Mouse (Mus musculus) heart, postnatal 0 days (tissue): ENCODE measurements at regions not wholly inside any gene's neighbourhood (a gene's known extent, or its start where the extent isn't known, plus 50 kb on each side); places are given as distances from the start of the nearest gene placed in this dataset.

Experiments
- ATAC-seq: fragments of 200-750 bp; cut with Nextera tagmentation; 2 replicates; pipeline ENCODE4 v1.8.0; 2017; ENCODE audit warnings: low read depth, moderate number of reproducible peaks, moderate library complexity; ENCODE audit not compliant: insufficient read depth
- DNase-seq: peaks from one replicate; pipeline ENCODE4 v3.0.0-alpha.2; 2016; ENCODE audit warnings: low spot score
- H3K27ac ChIP-seq: fragments of 300-500 bp; sonication (generic); 2 replicates; pipeline ENCODE4 v1.5.1; 2014; ENCODE audit warnings: low read depth, mild to moderate bottlenecking
- H3K27me3 ChIP-seq: fragments of 300-500 bp; sonication (generic); 2 replicates; pipeline ENCODE4 v1.6.1; 2014; ENCODE audit warnings: low read length, mixed read lengths; ENCODE audit not compliant: control insufficient read depth, insufficient read depth
- H3K36me3 ChIP-seq: fragments of 300-500 bp; sonication (generic); replicated peaks from 2 replicates; pipeline ENCODE4 v1.6.1; 2014; ENCODE audit warnings: low read length, mixed read lengths; ENCODE audit not compliant: control insufficient read depth, insufficient read depth
- H3K4me1 ChIP-seq: fragments of 300-500 bp; sonication (generic); 2 replicates; pipeline ENCODE4 v1.6.1; 2014; ENCODE audit warnings: antibody characterized with exemption; ENCODE audit not compliant: control insufficient read depth, insufficient read depth
- H3K4me2 ChIP-seq: fragments of 300-500 bp; sonication (generic); 2 replicates; pipeline ENCODE4 v1.6.1; 2014; ENCODE audit warnings: low read depth, mild to moderate bottlenecking, low read length, moderate library complexity
- H3K4me3 ChIP-seq: fragments of 300-500 bp; sonication (generic); 2 replicates; pipeline ENCODE4 v1.5.1; 2014; ENCODE audit warnings: low read depth, low read length
- H3K9ac ChIP-seq: fragments of 300-500 bp; sonication (generic); replicated peaks from 2 replicates; pipeline ENCODE4 v1.6.1; 2014; ENCODE audit warnings: low read depth, low read length, mixed read lengths
- H3K9me3 ChIP-seq: fragments of 300-500 bp; sonication (generic); replicated peaks from 2 replicates; pipeline ENCODE4 v1.6.1; 2016; ENCODE audit warnings: low read length; ENCODE audit not compliant: control insufficient read depth
- CTCF ChIP-seq: IDR thresholded peaks from 2 replicates; pipeline ENCODE4 v1.5.1; 2016; ENCODE audit warnings: antibody characterized with exemption, control low read depth, low read depth
- EP300 ChIP-seq: IDR thresholded peaks from 2 replicates; pipeline ENCODE4 v1.6.1; 2016; ENCODE audit warnings: antibody characterized with exemption, low read depth
- WGBS: fragments of 180-500 bp; shearing (Covaris S2); extraction: QIAGEN DNeasy Blood & Tissue Kit; methylation state at CpG from one replicate; pipeline ENCODE4 v1.1.7; 2014; 5-methylcytosine and 5-hydroxymethylcytosine counted together

DNA sequence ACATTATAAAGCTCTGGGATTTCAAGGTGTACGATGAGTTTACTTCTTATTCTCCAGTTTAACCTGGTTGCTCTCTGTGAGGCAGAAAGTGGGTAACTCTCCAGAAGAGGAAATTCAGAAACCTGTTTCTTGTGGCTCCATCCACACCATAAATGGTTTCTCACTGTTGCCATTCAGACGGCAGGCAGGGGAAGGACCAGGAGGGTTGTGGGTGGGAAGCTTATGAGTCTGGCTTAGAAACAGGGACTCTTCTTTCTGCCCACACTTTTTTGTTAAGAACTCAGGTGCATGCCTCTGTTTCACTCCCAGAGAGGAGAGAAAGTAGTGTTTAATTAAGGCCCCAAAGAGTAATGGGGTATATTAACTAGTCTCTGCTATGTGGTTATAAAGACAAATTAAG is 332.5 kb upstream of the Cwc22 start:
- Histone ChIP-seq H3K27me3 (no peaks in the 10 kb centered on the region), H3K4me1 (0 out of 2 replicates have a peak, but pooled peaks cover 4% of the 10 kb centered on the region), H3K36me3 (no peaks in the 10 kb centered on the region), H3K4me3 (no peak overlapping the region), H3K9me3 (no peaks in the 10 kb centered on the region), H3K4me2 (no peak overlapping the region), H3K27ac (no peak overlapping the region), H3K9ac (no peak overlapping the region)
- ATAC-seq (no peak), DNase-seq (no peak)
- TF ChIP-seq CTCF (no peak), EP300 (no peak)
- WGBS: 80% methylated on average over 2 of the region's 2 CpGs

DNA sequence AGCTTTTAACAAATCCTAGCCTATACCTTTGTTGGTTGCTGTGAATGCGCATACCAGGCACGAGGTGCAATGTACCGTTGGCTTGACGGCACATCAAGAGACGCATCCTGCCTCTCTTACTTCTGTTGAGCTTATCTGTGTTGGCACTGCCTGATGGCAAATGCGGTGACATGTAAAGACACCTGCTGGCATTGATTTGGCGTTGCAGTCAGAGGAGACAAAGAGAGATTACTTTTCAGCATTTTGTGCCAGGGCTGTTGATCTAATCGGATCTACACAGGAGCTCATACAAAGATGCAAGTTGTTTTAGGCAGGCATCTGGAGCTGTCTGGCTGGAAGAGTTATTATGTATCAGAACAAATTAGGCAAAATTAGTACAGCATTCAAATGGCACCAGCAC is 331.5 kb upstream of the Cwc22 start:
- Histone ChIP-seq H3K4me2 (no peak overlapping the region), H3K9ac (no peak overlapping the region), H3K4me3 (no peak overlapping the region), H3K4me1 (no peaks in the 10 kb centered on the region), H3K27ac (no peak overlapping the region), H3K36me3 (no peaks in the 10 kb centered on the region), H3K9me3 (no peaks in the 10 kb centered on the region), H3K27me3 (no peaks in the 10 kb centered on the region)
- WGBS: 60% methylated on average over 8 of the region's 8 CpGs
- DNase-seq (no peak), ATAC-seq (no peak)
- TF ChIP-seq CTCF (no peak), EP300 (no peak)

DNA sequence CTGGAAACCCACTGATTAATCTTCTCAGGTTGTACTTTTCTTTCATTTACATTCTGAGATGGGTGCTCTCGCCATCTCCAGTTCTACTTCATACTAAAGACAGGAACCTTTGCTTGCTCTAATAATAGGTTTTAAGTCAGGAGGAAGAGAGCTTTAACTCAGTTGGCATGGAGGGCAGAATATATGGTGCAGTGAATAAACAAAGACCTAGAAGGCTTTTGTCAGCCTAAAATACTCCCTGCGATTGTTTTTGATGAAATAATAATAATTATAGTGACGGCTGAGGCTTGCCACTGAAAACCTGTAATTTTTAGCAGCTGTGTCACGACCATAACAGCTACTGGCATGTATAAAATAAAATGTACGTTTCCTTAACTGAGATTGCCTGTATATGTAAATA is 327.9 kb upstream of the Cwc22 start:
- no peaks in the 10 kb centered on the region for H3K4me1 ChIP-seq
- no peak overlapping the region for H3K27ac ChIP-seq
- WGBS: 85% methylated on average over 5 of the region's 5 CpGs
- no peaks in the 10 kb centered on the region for H3K9me3 ChIP-seq
- no peak overlapping the region for H3K4me2 ChIP-seq
- H3K27me3 ChIP-seq: no peaks in the 10 kb centered on the region
- H3K36me3 ChIP-seq: no peaks in the 10 kb centered on the region
- H3K4me3 ChIP-seq: no peak overlapping the region
- no peak for DNase-seq
- H3K9ac ChIP-seq: no peak overlapping the region
- ATAC-seq: no peak
- TF ChIP-seq CTCF (no peak), EP300 (no peak)

DNA sequence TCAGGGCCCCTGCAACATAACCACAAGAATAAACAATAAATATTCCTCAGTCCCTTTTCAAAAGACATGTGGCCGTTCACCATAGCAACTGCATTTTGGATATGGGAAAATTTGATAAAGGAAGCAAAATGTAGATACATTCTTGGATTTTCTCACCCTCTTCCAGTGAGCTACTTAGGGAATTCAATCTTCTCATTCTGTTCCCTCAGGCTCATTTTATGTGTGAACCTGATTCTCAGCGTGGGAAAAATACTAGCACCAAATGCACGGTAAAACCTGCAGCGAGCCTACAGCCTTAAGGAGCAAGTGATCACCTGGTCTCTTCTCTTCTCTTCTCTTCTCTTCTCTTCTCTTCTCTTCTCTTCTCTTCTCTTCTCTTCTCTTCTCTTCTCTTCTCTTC is 322.5 kb upstream of the Cwc22 start:
- Histone ChIP-seq H3K4me1 (no peaks in the 10 kb centered on the region), H3K9me3 (no peaks in the 10 kb centered on the region), H3K27me3 (no peaks in the 10 kb centered on the region), H3K4me3 (no peak overlapping the region), H3K9ac (no peak overlapping the region), H3K36me3 (no peaks in the 10 kb centered on the region), H3K27ac (no peak overlapping the region), H3K4me2 (no peak overlapping the region)
- 85% methylated on average over 4 of the region's 4 CpGs for WGBS
- no peak for DNase-seq
- ATAC-seq: no peak
- no peak for TF ChIP-seq CTCF
- TF ChIP-seq EP300: no peak

DNA sequence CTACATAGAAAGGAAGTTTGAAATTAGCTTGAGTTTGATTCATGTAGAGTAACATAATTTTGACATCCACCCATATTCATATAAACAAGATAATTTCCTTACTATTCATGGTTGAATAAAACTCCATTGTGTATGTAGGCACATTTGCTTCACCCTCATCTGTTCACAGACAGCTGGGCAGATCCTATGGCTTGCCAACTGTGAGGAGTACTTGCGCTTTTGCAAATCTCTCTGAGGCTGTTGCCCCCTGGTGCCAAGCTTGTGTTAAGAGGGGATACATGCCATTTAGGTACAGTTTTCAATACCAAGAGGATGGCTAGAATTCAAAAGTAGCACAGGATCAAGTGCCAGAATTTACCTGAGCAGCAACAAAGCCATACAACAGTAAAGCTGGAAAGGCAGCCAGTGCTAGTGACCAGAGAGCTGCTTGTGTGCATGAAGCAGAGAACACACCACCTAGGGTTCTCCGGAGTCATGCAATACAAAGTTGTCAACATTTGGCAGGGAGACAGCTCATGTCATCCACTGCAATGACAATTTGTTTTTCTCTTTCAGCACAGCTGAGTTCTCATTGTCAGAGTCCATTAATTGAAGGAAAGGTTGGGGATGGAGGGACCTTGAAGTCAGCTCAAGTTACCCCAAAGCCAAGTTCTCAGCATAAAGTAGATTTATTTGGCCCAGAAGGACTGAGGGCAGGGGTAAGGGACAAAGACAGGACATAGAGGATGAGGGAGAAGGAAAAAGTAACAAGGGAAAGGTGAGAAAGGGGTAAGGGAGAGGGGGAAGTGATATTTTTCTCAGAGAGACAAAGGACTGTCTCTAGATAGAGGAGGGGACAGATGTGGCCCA is 321.6 kb upstream of the Cwc22 start:
- no peak for ATAC-seq
- H3K9ac ChIP-seq: no peak overlapping the region
- H3K27me3 ChIP-seq: no peaks in the 10 kb centered on the region
- H3K27ac ChIP-seq: no peak overlapping the region
- no peak overlapping the region for H3K4me2 ChIP-seq
- DNase-seq: no peak
- TF ChIP-seq EP300 (no peak), CTCF (no peak)
- no peaks in the 10 kb centered on the region for H3K4me1 ChIP-seq
- no peaks in the 10 kb centered on the region for H3K9me3 ChIP-seq
- no peak overlapping the region for H3K4me3 ChIP-seq
- WGBS: 79% methylated on average over 2 of the region's 2 CpGs
- H3K36me3 ChIP-seq: no peaks in the 10 kb centered on the region

DNA sequence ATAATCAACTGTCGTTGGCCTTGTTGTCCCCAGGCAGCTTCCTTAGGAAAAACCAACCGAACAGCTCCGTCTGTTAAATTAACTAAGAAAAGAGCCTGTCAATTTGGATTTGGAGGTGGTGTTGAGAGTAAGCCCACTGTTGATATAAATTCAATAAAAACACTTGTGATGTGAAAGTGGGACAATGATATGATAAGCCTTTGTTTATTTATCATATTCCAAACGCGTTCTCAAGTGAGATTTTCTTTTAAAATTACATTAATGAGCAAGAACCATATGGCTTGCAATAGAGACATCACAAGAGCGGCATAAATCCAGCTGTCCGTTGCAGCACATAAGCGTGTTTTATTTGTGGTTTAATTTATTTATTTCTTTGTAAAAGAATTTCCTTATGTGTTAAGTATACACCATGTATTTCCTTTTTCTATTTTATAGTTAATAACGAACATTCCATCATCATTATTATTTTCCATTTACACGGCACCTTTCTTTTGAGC is 307.5 kb upstream of the Cwc22 start:
- DNase-seq: no peak
- no peak for TF ChIP-seq EP300
- no peak for TF ChIP-seq CTCF
- H3K27me3 ChIP-seq: no peaks in the 10 kb centered on the region
- H3K9me3 ChIP-seq: no peaks in the 10 kb centered on the region
- H3K4me1 ChIP-seq: no peaks in the 10 kb centered on the region
- no peak overlapping the region for H3K9ac ChIP-seq
- no peak overlapping the region for H3K27ac ChIP-seq
- H3K4me3 ChIP-seq: no peak overlapping the region
- no peak for ATAC-seq
- H3K36me3 ChIP-seq: no peaks in the 10 kb centered on the region
- 80% methylated on average over 10 of the region's 10 CpGs for WGBS
- no peak overlapping the region for H3K4me2 ChIP-seq
